Mouse (Mus musculus) stomach, embryonic 16.5 days (tissue): Measurements from ENCODE around the gene Sun2. TPM values are rescaled to one million over a fixed set of nuclear protein-coding genes. Genes with fewer than 3 reads are reported as not detected.

Experiments
- ATAC-seq: fragments of 200-750 bp; cut with Nextera tagmentation; 2 replicates; pipeline ENCODE4 v1.8.0; 2017; ENCODE audit warnings: moderate number of reproducible peaks, moderate TSS enrichment; ENCODE audit not compliant: insufficient read depth, low FRiP score
- H3K27ac ChIP-seq: fragments of 300-500 bp; sonication (generic); 2 replicates; pipeline ENCODE4 v1.5.1; 2014; ENCODE audit warnings: low read length
- H3K27me3 ChIP-seq: fragments of 300-500 bp; sonication (generic); 2 replicates; pipeline ENCODE4 v1.6.1; 2014; ENCODE audit warnings: low read length, control low read depth, mixed read lengths; ENCODE audit not compliant: control insufficient read depth, insufficient read depth
- H3K36me3 ChIP-seq: fragments of 300-500 bp; sonication (generic); 2 replicates; pipeline ENCODE4 v1.6.1; 2014; ENCODE audit warnings: low read length; ENCODE audit not compliant: control insufficient read depth, insufficient read depth
- H3K4me1 ChIP-seq: fragments of 300-500 bp; sonication (generic); 2 replicates; pipeline ENCODE4 v1.6.1; 2014; ENCODE audit warnings: low read length, control low read depth, mixed read lengths; ENCODE audit not compliant: control insufficient read depth, insufficient read depth
- H3K4me2 ChIP-seq: fragments of 300-500 bp; sonication (generic); 2 replicates; pipeline ENCODE4 v1.6.1; 2014; ENCODE audit warnings: low read depth, low read length, mixed read lengths
- H3K4me3 ChIP-seq: fragments of 300-500 bp; sonication (generic); replicated peaks from 2 replicates; pipeline ENCODE4 v1.5.1; 2014; ENCODE audit warnings: mild to moderate bottlenecking, low read length
- H3K9ac ChIP-seq: fragments of 300-500 bp; sonication (generic); 2 replicates; pipeline ENCODE4 v1.6.1; 2014; ENCODE audit warnings: low read length
- H3K9me3 ChIP-seq: fragments of 300-500 bp; sonication (generic); replicated peaks from 2 replicates; pipeline ENCODE4 v1.6.1; 2016; ENCODE audit warnings: low read length, control low read depth; ENCODE audit not compliant: control insufficient read depth
- WGBS: fragments of 180-500 bp; shearing (Covaris S2); extraction: QIAGEN DNeasy Blood & Tissue Kit; methylation state at CpG from one replicate; pipeline ENCODE4 v1.1.7; 2014; 5-methylcytosine and 5-hydroxymethylcytosine counted together
- polyA plus RNA-seq: library from polyadenylated mRNA; unstranded; fragments of >200 nt; fragmentation: Nextera tagmentation; extraction: Ambion mirVana; gene quantifications from 2 replicates; pipeline ENCODE4 v1.2.1, GENCODE M21; 2015

The Sun2 gene
- polyA plus RNA-seq, 1 experiment from 2014 or later: 4.4 TPM

GRCm38 (mm10) chr15:79723439-79723838 is 18.9 kb downstream of the Sun2 start:
- no peak overlapping the region for H3K27ac ChIP-seq
- H3K27me3 ChIP-seq: no peaks in the 10 kb centered on the region
- H3K36me3 ChIP-seq: peaks cover 8% of the 10 kb centered on the region; the same call in 1 of the 2 replicates
- no peak overlapping the region for H3K4me2 ChIP-seq
- H3K4me3 ChIP-seq: no peak overlapping the region
- no peaks in the 10 kb centered on the region for H3K4me1 ChIP-seq
- no peak overlapping the region for H3K9ac ChIP-seq
- no peak for ATAC-seq
- H3K9me3 ChIP-seq: no peaks in the 10 kb centered on the region
- 44% methylated on average over 1 of the region's 1 CpGs for WGBS

DNA sequence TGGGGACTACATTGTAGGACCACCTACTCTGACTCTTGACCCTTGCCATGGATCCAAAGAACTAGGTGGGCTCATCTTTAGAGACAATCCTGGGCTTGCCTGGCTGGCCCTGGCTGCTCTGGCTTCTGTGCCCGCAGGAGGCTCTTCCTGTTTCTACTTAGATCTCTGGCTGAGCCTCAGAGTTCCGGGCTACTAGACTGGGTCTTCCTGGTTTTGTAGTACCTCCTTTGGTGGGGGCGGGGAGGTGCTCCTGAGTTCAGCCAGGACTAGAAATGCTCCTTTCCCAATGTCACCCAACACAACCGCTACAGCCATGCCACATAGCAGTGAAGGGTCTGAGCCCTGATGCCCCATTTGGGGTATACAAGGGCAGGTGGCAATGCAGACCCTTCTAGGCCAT is 21.5 kb downstream of the Sun2 start:
- WGBS: 93% methylated on average over 4 of the region's 4 CpGs
- no peaks in the 10 kb centered on the region for H3K9me3 ChIP-seq
- H3K36me3 ChIP-seq: peaks cover 25% of the 10 kb centered on the region
- H3K9ac ChIP-seq: no peak overlapping the region
- no peak overlapping the region for H3K4me3 ChIP-seq
- no peak for ATAC-seq
- H3K27me3 ChIP-seq: no peaks in the 10 kb centered on the region
- no peak overlapping the region for H3K27ac ChIP-seq
- no peaks in the 10 kb centered on the region for H3K4me1 ChIP-seq
- H3K4me2 ChIP-seq: no peak overlapping the region

- Histone ChIP-seq H3K9me3 (no peaks in the 10 kb centered on the region), H3K27me3 (no peaks in the 10 kb centered on the region), H3K27ac (no peak overlapping the region), H3K4me3 (no peak overlapping the region), H3K9ac (no peak overlapping the region), H3K4me1 (no peaks in the 10 kb centered on the region), H3K36me3 (peaks cover 26% of the 10 kb centered on the region), H3K4me2 (no peak overlapping the region)
- no peak for ATAC-seq
- WGBS: 90% methylated on average over 8 of the region's 8 CpGs
Observed at GRCm38 (mm10) chr15:79720267-79720666, 22.1 kb downstream of the Sun2 start.

- no peak for ATAC-seq
- H3K27ac ChIP-seq: no peak overlapping the region
- no peak overlapping the region for H3K4me3 ChIP-seq
- peaks cover 26% of the 10 kb centered on the region for H3K36me3 ChIP-seq
- no peak overlapping the region for H3K4me2 ChIP-seq
- WGBS: 95% methylated on average over 6 of the region's 6 CpGs
- no peak overlapping the region for H3K9ac ChIP-seq
- no peaks in the 10 kb centered on the region for H3K4me1 ChIP-seq
- H3K9me3 ChIP-seq: no peaks in the 10 kb centered on the region
- H3K27me3 ChIP-seq: no peaks in the 10 kb centered on the region
Observed at GRCm38 (mm10) chr15:79716710-79717109, 25.6 kb downstream of the Sun2 start.

DNA sequence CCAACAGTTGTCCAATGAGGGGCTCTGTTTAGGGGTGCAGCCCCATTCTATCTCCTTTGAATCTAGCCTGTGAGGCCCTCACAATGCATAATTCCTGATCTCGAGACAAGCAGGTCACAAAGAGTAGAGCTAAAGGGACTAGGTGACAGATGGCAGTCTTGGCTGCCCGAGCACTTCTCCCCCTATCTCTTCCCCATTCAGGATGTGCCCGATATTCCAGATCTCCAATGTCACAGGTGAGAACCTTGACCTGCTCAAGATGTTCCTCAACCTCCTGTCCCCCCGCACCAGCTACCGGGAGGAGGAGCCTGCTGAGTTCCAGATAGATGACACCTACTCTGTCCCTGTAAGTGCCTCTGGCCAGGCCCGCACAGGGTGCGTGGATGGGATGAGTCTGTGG is 26.7 kb downstream of the Sun2 start:
- Histone ChIP-seq H3K9me3 (no peaks in the 10 kb centered on the region), H3K36me3 (peaks cover 26% of the 10 kb centered on the region), H3K4me1 (no peaks in the 10 kb centered on the region), H3K9ac (no peak overlapping the region), H3K4me3 (no peak overlapping the region), H3K4me2 (no peak overlapping the region), H3K27me3 (no peaks in the 10 kb centered on the region), H3K27ac (no peak overlapping the region)
- ATAC-seq: no peak
- WGBS: 85% methylated on average over 7 of the region's 7 CpGs

DNA sequence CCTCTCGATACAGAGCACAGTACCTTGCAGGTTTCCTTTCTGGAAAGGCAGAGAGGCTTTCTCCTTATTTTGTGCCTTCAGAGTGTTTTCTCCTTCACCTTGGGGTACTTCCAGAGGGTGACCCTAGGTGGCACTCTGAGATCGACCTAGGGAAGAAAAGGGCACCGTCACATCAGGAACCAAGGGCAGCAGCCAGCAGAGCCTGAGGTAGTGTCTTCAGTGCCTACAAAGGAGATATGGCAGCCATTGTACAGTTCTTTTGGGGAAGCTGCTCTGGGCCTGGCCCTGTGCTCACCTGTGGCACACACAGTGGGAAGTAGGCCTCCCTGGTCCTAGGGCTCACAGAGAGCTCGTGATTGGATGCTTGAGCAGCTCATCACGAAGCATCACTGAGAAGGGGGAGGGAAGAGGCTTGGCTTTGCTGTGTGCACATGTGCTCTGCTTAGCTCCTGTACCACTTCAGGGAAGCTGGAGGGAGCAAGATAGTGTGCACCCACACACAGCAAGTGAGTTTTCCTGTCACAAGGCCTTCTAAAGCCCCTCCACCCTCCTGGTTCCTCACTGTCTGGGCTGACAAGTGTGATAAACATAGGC is 34.0 kb downstream of the Sun2 start:
- H3K9ac ChIP-seq: no peak overlapping the region
- H3K4me3 ChIP-seq: no peak overlapping the region
- 90% methylated on average over 5 of the region's 5 CpGs for WGBS
- H3K27ac ChIP-seq: no peak overlapping the region
- peaks cover 7% of the 10 kb centered on the region; the same call in 1 of the 2 replicates for H3K36me3 ChIP-seq
- H3K4me1 ChIP-seq: no peaks in the 10 kb centered on the region
- no peak overlapping the region for H3K4me2 ChIP-seq
- H3K27me3 ChIP-seq: no peaks in the 10 kb centered on the region
- no peak for ATAC-seq
- no peaks in the 10 kb centered on the region for H3K9me3 ChIP-seq

DNA sequence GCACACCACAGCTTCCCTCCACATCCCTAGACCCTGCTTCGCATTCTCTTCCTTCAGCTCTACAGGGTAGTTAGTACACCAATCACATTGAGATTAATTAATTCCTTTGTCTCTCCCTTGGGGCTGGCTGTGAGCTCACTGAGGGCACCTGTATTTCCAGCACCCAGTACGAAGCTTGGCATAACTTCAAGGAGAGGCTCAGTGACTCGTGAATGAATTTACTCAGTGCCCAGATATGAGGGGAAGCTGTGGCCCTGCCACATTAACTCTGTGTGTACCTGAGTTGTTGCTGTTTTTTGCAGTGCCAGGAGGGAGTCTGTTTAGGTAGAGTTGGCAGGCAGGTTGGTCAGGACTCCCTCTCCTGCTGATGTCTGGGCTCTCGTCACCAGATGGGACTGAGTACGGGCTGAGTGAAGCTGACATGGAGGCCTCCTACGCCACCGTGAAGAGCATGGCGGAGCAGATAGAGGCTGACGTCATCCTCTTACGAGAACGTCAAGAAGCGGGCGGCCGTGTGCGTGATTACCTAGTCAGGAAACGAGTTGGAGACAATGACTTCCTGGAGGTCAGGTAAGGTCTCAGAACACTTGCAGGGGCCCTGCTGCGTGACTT is 35.6 kb downstream of the Sun2 start:
- Histone ChIP-seq H3K27ac (no peak overlapping the region), H3K27me3 (no peaks in the 10 kb centered on the region), H3K4me3 (no peak overlapping the region), H3K9ac (no peak overlapping the region), H3K4me2 (no peak overlapping the region), H3K9me3 (no peaks in the 10 kb centered on the region), H3K36me3 (peaks cover 7% of the 10 kb centered on the region; the same call in 1 of the 2 replicates), H3K4me1 (no peaks in the 10 kb centered on the region)
- ATAC-seq: no peak
- WGBS: 85% methylated on average over 17 of the region's 17 CpGs

GRCm38 (mm10) chr15:79697558-79698187 is 44.7 kb downstream of the Sun2 start:
- Histone ChIP-seq H3K4me1 (peaks cover 9% of the 10 kb centered on the region), H3K4me2 (no peak overlapping the region), H3K36me3 (no peaks in the 10 kb centered on the region), H3K9me3 (no peaks in the 10 kb centered on the region), H3K27me3 (no peaks in the 10 kb centered on the region), H3K9ac (no peak overlapping the region), H3K27ac (no peak overlapping the region), H3K4me3 (no peak overlapping the region)
- no peak for ATAC-seq
- WGBS: 65% methylated on average over 9 of the region's 9 CpGs

GRCm38 (mm10) chr15:79697011-79697410 is 45.3 kb downstream of the Sun2 start:
- H3K27me3 ChIP-seq: no peaks in the 10 kb centered on the region
- H3K4me3 ChIP-seq: no peak overlapping the region
- no peak overlapping the region for H3K9ac ChIP-seq
- no peaks in the 10 kb centered on the region for H3K36me3 ChIP-seq
- no peaks in the 10 kb centered on the region for H3K9me3 ChIP-seq
- H3K4me2 ChIP-seq: no peak overlapping the region
- peaks cover 15% of the 10 kb centered on the region for H3K4me1 ChIP-seq
- 88% methylated on average over 6 of the region's 6 CpGs for WGBS
- no peak overlapping the region for H3K27ac ChIP-seq
- no peak for ATAC-seq
